Mouse (Mus musculus) heart, embryonic 15.5 days (tissue): ENCODE measurements at regions not wholly inside any gene's neighbourhood (a gene's known extent, or its start where the extent isn't known, plus 50 kb on each side); places are given as distances from the start of the nearest gene placed in this dataset.

Source experiments
- ATAC-seq: fragments of 200-750 bp; cut with Nextera tagmentation; replicated peaks from 2 replicates; pipeline ENCODE4 v1.8.0; 2017; ENCODE audit warnings: low read depth, moderate TSS enrichment; ENCODE audit not compliant: insufficient number of reproducible peaks, insufficient read depth, low FRiP score
- H3K27ac ChIP-seq: fragments of 300-500 bp; sonication (generic); 2 replicates; pipeline ENCODE4 v1.5.1; 2015; ENCODE audit warnings: mild to moderate bottlenecking, inconsistent platforms
- H3K27me3 ChIP-seq: fragments of 300-500 bp; sonication (generic); 2 replicates; pipeline ENCODE4 v1.6.1; 2015; ENCODE audit warnings: inconsistent platforms
- H3K36me3 ChIP-seq: fragments of 300-500 bp; sonication (generic); 2 replicates; pipeline ENCODE4 v1.6.1; 2015; ENCODE audit warnings: mild to moderate bottlenecking, inconsistent platforms
- H3K4me1 ChIP-seq: fragments of 300-500 bp; sonication (generic); replicated peaks from 2 replicates; pipeline ENCODE4 v1.6.1; 2015; ENCODE audit warnings: inconsistent platforms
- H3K4me2 ChIP-seq: fragments of 300-500 bp; sonication (generic); 2 replicates; pipeline ENCODE4 v1.6.1; 2015; ENCODE audit warnings: inconsistent platforms, mild to moderate bottlenecking, moderate library complexity
- H3K4me3 ChIP-seq: fragments of 300-500 bp; sonication (generic); 2 replicates; pipeline ENCODE4 v1.5.1; 2015; ENCODE audit warnings: mild to moderate bottlenecking, inconsistent platforms
- H3K9ac ChIP-seq: fragments of 300-500 bp; sonication (generic); 2 replicates; pipeline ENCODE4 v1.6.1; 2015; ENCODE audit warnings: mild to moderate bottlenecking, inconsistent platforms
- H3K9me3 ChIP-seq: fragments of 300-500 bp; sonication (generic); replicated peaks from 2 replicates; pipeline ENCODE4 v1.6.1; 2016; ENCODE audit warnings: inconsistent platforms
- WGBS: fragments of 180-500 bp; shearing (Covaris S2); methylation state at CpG from one replicate; pipeline ENCODE4 v1.1.7; 2015; ENCODE audit warnings: mixed read lengths; 5-methylcytosine and 5-hydroxymethylcytosine counted together

- H3K4me2 ChIP-seq, result no peak overlapping the region
- no peaks in the 10 kb centered on the region for H3K9me3 ChIP-seq
- no peak overlapping the region for H3K9ac ChIP-seq
- H3K4me1 ChIP-seq, result peaks cover 32% of the 10 kb centered on the region
- H3K4me3 ChIP-seq, result no peak overlapping the region
- no peaks in the 10 kb centered on the region for H3K27me3 ChIP-seq
- peak overlapping the region; percentile 74; the same call in 1 of the 2 replicates for H3K27ac ChIP-seq
- H3K36me3 ChIP-seq, result peaks cover 2% of the 10 kb centered on the region; the same call in 1 of the 2 replicates
- no peak for ATAC-seq
- WGBS, result 82% methylated on average over 8 of the region's 8 CpGs
These were observed 75.5 kb upstream of the Mrps10 start for GRCm38 (mm10) chr17:47293178-47293577.

DNA sequence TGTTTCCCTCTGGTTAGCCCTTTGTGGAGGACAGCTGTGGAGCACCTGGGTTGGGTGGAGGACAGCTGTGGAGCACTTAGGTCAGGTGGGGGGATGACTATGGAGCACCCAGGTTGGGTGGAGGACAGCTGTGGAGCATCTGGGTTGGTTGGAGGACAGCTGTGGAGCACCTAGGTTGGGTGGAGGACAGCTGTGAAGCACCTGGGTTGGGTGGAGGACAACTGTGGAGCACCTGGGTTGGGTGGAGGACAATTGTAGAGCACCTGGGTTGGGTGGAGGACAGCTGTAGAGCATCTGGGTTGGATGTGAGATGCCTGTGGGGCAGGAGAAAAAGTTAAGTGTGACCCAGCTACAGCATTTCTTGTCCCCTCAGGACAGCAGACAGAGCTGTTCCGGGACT is 77.1 kb upstream of the Mrps10 start:
- no peak overlapping the region for H3K4me2 ChIP-seq
- H3K36me3 ChIP-seq, result peaks cover 14% of the 10 kb centered on the region; the same call in 1 of the 2 replicates
- no peak overlapping the region for H3K27ac ChIP-seq
- H3K9ac ChIP-seq, result no peak overlapping the region
- no peak overlapping the region for H3K4me3 ChIP-seq
- no peaks in the 10 kb centered on the region for H3K27me3 ChIP-seq
- H3K4me1 ChIP-seq, result peaks cover 29% of the 10 kb centered on the region
- 84% methylated on average over 1 of the region's 1 CpGs for WGBS
- H3K9me3 ChIP-seq, result no peaks in the 10 kb centered on the region
- ATAC-seq, result no peak

DNA sequence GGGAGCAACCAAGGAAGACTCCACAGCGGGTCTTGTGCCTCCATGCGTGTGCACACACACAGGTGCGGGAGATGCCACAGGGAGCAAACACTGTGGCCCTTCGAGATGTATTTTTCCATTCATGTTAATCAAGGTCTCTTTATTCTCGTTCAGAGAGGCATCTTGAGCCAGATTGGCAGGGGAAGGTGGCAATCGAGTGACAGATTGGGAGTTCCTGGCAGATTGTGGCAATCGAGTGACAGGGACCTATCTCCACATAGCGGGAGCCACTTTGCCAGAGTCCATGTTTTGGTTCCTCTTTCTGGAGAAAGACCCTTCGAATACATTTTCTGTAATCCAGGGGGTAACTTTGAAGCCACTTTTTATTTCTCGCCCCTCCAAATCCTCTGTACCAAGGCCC is 83.1 kb upstream of the Mrps10 start:
- H3K27ac ChIP-seq, result no peak overlapping the region
- 91% methylated on average over 10 of the region's 10 CpGs for WGBS

DNA sequence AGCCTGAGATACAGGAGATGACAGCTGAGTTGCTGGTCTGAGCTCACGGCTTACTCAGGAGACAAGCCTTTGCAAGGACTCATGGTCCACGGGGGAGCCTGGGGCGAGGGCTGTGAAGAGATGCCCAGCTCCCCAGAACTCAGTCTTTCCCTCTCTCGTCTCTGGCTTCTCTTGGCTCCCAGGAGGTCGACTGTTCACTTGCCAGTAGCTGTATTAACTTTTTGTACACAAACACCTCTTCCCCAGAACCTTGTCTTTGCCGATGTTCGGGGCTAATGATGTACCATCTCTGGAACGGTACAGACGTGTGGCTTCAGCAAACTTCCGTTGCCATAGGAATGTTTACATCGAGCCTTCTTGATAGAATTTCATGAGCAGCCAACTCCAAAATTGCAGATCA is 84.5 kb upstream of the Mrps10 start:
- Histone ChIP-seq H3K9ac (no peak overlapping the region), H3K27ac (peak overlapping the region; percentile 25; the same call in 1 of the 2 replicates), H3K4me2 (no peak overlapping the region), H3K9me3 (no peaks in the 10 kb centered on the region), H3K4me3 (no peak overlapping the region), H3K27me3 (no peaks in the 10 kb centered on the region), H3K36me3 (peaks cover 14% of the 10 kb centered on the region; the same call in 1 of the 2 replicates), H3K4me1 (peaks cover 20% of the 10 kb centered on the region)
- WGBS, result 67% methylated on average over 11 of the region's 11 CpGs
- no peak for ATAC-seq

More for the DNA sequence above, 83.1 kb upstream of the Mrps10 start:
- Histone ChIP-seq H3K4me2 (no peak overlapping the region), H3K4me1 (peaks cover 20% of the 10 kb centered on the region), H3K9ac (no peak overlapping the region), H3K4me3 (no peak overlapping the region), H3K27me3 (no peaks in the 10 kb centered on the region), H3K9me3 (no peaks in the 10 kb centered on the region), H3K36me3 (peaks cover 14% of the 10 kb centered on the region; the same call in 1 of the 2 replicates)
- ATAC-seq, result no peak

DNA sequence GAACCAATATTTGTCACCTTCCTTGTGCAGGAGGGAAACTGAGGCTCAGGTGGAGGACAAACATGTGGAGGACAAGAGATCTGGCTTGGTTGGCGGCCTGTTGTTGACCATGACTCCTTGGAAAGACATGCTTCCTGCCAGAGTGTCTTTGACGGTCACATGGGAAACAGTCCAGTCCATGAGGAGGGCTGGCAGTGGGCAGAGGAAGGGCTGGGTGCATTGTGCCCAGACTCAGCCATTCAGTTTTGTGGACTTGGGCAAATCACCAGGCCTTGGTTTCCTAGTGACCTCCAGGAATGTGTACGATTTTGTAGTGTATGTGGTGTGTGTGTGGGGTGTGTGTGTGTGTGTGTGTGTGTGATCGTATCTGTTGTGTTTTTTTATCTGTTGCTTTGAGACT is 85.5 kb upstream of the Mrps10 start:
- no peak overlapping the region for H3K9ac ChIP-seq
- no peak overlapping the region for H3K27ac ChIP-seq
- H3K9me3 ChIP-seq, result no peaks in the 10 kb centered on the region
- H3K27me3 ChIP-seq, result no peaks in the 10 kb centered on the region
- H3K4me3 ChIP-seq, result no peak overlapping the region
- WGBS, result 67% methylated on average over 4 of the region's 4 CpGs
- H3K4me1 ChIP-seq, result peaks cover 20% of the 10 kb centered on the region
- H3K4me2 ChIP-seq, result no peak overlapping the region
- peaks cover 12% of the 10 kb centered on the region; the same call in 1 of the 2 replicates for H3K36me3 ChIP-seq
- ATAC-seq, result no peak

DNA sequence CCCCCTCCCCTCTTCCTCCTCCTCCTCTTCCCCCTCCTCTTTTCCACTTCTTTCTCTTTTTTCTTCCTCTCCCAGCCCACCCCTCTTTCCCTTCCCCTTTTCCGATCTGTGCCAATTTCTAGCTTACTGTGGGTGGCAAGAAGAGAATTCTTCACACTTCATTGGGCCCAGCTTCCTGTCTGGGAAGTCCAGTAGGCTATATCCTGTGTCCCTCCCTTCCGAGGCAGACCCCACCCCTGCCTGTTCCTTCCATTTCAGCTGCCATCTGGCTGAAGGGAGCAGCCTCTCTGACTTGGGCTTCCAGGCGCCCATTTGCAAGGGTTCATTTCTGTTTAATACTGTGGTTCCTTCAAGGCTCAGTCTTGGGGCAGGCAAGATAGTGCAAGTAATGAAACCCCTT is 86.2 kb upstream of the Mrps10 start:
- no peak overlapping the region for H3K4me2 ChIP-seq
- H3K9me3 ChIP-seq, result no peaks in the 10 kb centered on the region
- no peaks in the 10 kb centered on the region for H3K27me3 ChIP-seq
- H3K4me1 ChIP-seq, result peaks cover 20% of the 10 kb centered on the region
- H3K9ac ChIP-seq, result no peak overlapping the region
- no peak overlapping the region for H3K4me3 ChIP-seq
- H3K27ac ChIP-seq, result no peak overlapping the region
- peaks cover 6% of the 10 kb centered on the region; the same call in 1 of the 2 replicates for H3K36me3 ChIP-seq
- no peak for ATAC-seq
- WGBS, result 54% methylated on average over 3 of the region's 3 CpGs

DNA sequence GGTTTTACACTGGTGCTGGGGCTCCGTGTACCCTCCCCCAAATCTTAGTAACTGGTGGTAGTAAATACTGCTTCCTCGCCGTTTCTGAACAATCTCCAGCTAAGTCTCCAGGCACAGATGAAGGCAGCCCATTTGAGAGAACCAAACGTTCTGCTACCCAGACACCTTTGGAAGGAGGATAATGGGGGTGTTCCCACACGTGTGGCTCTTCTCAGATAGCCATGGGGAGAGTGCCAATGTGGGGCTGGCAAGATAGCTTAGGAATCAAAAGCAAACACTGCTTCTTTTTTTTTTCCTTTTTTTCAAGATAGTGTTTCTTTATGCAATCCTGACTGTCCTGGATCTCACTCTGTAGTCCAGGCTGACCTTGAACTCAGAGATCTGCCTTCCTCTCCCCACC is 90.8 kb upstream of the Mrps10 start:
- Histone ChIP-seq H3K36me3 (peaks cover 3% of the 10 kb centered on the region; the same call in 1 of the 2 replicates), H3K4me1 (peaks cover 8% of the 10 kb centered on the region; the same call in 1 of the 2 replicates), H3K27ac (no peak overlapping the region), H3K9ac (no peak overlapping the region), H3K4me3 (no peak overlapping the region), H3K9me3 (no peaks in the 10 kb centered on the region), H3K27me3 (no peaks in the 10 kb centered on the region), H3K4me2 (no peak overlapping the region)
- no peak for ATAC-seq
- 76% methylated on average over 5 of the region's 5 CpGs for WGBS

- peaks cover 6% of the 10 kb centered on the region; the same call in 1 of the 2 replicates for H3K36me3 ChIP-seq
- no peaks in the 10 kb centered on the region for H3K9me3 ChIP-seq
- 59% methylated on average over 6 of the region's 6 CpGs for WGBS
- H3K27ac ChIP-seq, result no peak overlapping the region
- H3K9ac ChIP-seq, result no peak overlapping the region
- no peaks in the 10 kb centered on the region for H3K27me3 ChIP-seq
- H3K4me3 ChIP-seq, result no peak overlapping the region
- no peak for ATAC-seq
- peaks cover 9% of the 10 kb centered on the region; the same call in 1 of the 2 replicates for H3K4me1 ChIP-seq
- H3K4me2 ChIP-seq, result no peak overlapping the region
These were observed 92.0 kb upstream of the Mrps10 start for GRCm38 (mm10) chr17:47276639-47277038.

DNA sequence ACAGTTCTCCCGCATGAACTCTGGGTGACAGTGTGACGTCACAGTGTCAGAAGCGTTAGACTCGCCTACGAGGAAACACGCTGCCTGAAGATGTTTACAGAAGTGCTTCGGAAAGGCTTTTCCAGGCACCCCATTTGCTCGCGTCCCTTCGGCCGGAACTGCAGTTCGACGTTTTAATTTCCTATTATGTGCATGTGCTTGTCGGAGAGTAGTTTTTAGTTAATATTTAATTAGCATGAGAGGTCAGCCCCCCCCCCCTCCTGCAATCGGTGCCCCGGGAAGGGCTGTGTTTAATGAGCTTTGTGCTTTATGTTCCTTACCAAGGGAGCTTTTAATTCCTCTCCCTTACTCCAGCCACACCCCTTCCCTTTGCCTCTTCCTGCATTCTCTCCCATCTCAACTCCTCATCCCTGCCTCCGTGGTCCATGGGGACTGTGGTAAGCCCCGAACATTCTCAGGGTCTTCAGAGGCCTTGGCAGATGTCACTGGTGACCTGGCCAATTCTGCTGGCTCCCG is 92.8 kb upstream of the Mrps10 start:
- H3K4me2 ChIP-seq, result no peak overlapping the region

DNA sequence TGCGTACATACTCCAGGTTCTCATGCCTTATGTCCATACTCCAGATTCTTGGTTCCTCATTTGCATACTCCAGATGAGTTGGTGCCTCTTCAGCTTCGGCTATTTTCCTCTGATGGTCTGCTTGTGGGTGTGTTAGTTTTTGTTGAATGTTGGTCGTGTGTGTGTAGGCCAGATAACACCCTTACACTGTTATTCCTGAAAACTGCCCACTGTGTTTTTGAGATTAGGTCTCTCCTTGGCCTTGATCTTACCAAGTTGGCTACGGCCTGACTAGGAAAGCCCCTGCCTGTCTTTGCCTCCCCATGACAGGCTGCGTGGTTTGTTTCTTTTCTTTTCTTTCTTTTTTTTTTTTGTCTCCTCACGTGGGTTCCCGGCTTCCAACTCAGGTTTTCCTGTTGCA is 95.4 kb upstream of the Mrps10 start:
- 80% methylated on average over 7 of the region's 7 CpGs for WGBS
- peaks cover 9% of the 10 kb centered on the region; the same call in 1 of the 2 replicates for H3K4me1 ChIP-seq
- H3K27me3 ChIP-seq, result no peaks in the 10 kb centered on the region
- H3K9ac ChIP-seq, result no peak overlapping the region
- H3K4me2 ChIP-seq, result no peak overlapping the region
- H3K27ac ChIP-seq, result no peak overlapping the region
- no peak overlapping the region for H3K4me3 ChIP-seq
- H3K9me3 ChIP-seq, result no peaks in the 10 kb centered on the region
- peaks cover 6% of the 10 kb centered on the region; the same call in 1 of the 2 replicates for H3K36me3 ChIP-seq
- ATAC-seq, result no peak

More for the DNA sequence above, 92.8 kb upstream of the Mrps10 start:
- Histone ChIP-seq H3K4me1 (peaks cover 9% of the 10 kb centered on the region; the same call in 1 of the 2 replicates), H3K36me3 (peaks cover 6% of the 10 kb centered on the region; the same call in 1 of the 2 replicates), H3K9ac (no peak overlapping the region), H3K9me3 (no peaks in the 10 kb centered on the region), H3K27me3 (no peaks in the 10 kb centered on the region), H3K4me3 (no peak overlapping the region), H3K27ac (no peak overlapping the region)
- 85% methylated on average over 19 of the region's 19 CpGs for WGBS
- no peak for ATAC-seq

GRCm38 (mm10) chr17:47271979-47272677 is 96.6 kb upstream of the Mrps10 start:
- Histone ChIP-seq H3K4me3 (no peak overlapping the region), H3K9me3 (no peaks in the 10 kb centered on the region), H3K4me1 (peaks cover 9% of the 10 kb centered on the region; the same call in 1 of the 2 replicates), H3K36me3 (peaks cover 3% of the 10 kb centered on the region; the same call in 1 of the 2 replicates), H3K4me2 (no peak overlapping the region), H3K9ac (no peak overlapping the region), H3K27me3 (no peaks in the 10 kb centered on the region), H3K27ac (0 out of 2 replicates have a peak overlapping the region, but pooled peaks have one; percentile 27)
- no peak for ATAC-seq
- 75% methylated on average over 7 of the region's 7 CpGs for WGBS
